Mouse (Mus musculus) right cerebral cortex, postnatal 10 days (tissue): ENCODE data around the gene Zfp963.

Experiments
- DNase-seq, 2 experiments: peaks; one replicate each; pipeline ENCODE4 v3.0.0; 2021; ENCODE audit warnings: low spot score in 2 of 2

Gene Zfp963

GRCm38 (mm10) chr8:69749544-69750454, at the start of gene Zfp963:
Gene Zfp963, minus strand, starts transcription at chr8:69749970.
- DNase-seq = peak; percentile 96

GRCm38 (mm10) chr8:69799261-69799660, 49.5 kb upstream of the Zfp963 start:
- peak; percentile 24 to 32 for DNase-seq

- peak; percentile 14 to 20 for DNase-seq
Measured at GRCm38 (mm10) chr8:69797661-69798060, 47.9 kb upstream of the Zfp963 start.

- DNase-seq = peak; percentile 12 to 22
Measured at GRCm38 (mm10) chr8:69796721-69797345, 47.1 kb upstream of the Zfp963 start.

- DNase-seq = peak; percentile 11 to 20
Measured at GRCm38 (mm10) chr8:69794901-69795300, 45.1 kb upstream of the Zfp963 start.

GRCm38 (mm10) chr8:69794096-69794495, 44.3 kb upstream of the Zfp963 start:
- DNase-seq = peak in 1 of 2 experiments; percentile 19

GRCm38 (mm10) chr8:69793666-69794065, 43.9 kb upstream of the Zfp963 start:
- peak; percentile 16 to 22 for DNase-seq

GRCm38 (mm10) chr8:69791415-69792068, 41.8 kb upstream of the Zfp963 start:
- DNase-seq = peak; percentile 53

GRCm38 (mm10) chr8:69790773-69791367, 41.1 kb upstream of the Zfp963 start, which contains the start of the genes Atp13a1 and Zfp866:
Gene Atp13a1, plus strand, starts transcription at chr8:69791163.
Gene Zfp866, minus strand, starts transcription at chr8:69791178.
- peak; percentile 93 for DNase-seq

GRCm38 (mm10) chr8:69790364-69790763, 40.6 kb upstream of the Zfp963 start:
- DNase-seq = peak in 1 of 2 experiments; percentile 20

- DNase-seq = peak in 1 of 2 experiments; percentile 17
Measured at GRCm38 (mm10) chr8:69789731-69790130, 40.0 kb upstream of the Zfp963 start.

GRCm38 (mm10) chr8:69789105-69789504, 39.3 kb upstream of the Zfp963 start:
- peak in 1 of 2 experiments; percentile 18 for DNase-seq

GRCm38 (mm10) chr8:69777111-69777510, 27.3 kb upstream of the Zfp963 start:
- DNase-seq = peak in 1 of 2 experiments; percentile 20

- DNase-seq = peak in 1 of 2 experiments; percentile 28
Measured at GRCm38 (mm10) chr8:69775149-69775534, 25.4 kb upstream of the Zfp963 start.

GRCm38 (mm10) chr8:69774503-69775148, 24.9 kb upstream of the Zfp963 start, which contains the start of gene Gm20422:
Gene Gm20422, minus strand, starts transcription at chr8:69774886.
- peak; percentile 95 to 97 for DNase-seq

GRCm38 (mm10) chr8:69772106-69772505, 22.3 kb upstream of the Zfp963 start:
- DNase-seq = peak in 1 of 2 experiments; percentile 17

GRCm38 (mm10) chr8:69771221-69771620, 21.5 kb upstream of the Zfp963 start:
- DNase-seq = peak in 1 of 2 experiments; percentile 12

- no peak for DNase-seq
Measured at GRCm38 (mm10) chr8:69761814-69762445, 12.2 kb upstream of the Zfp963 start.

- no peak for DNase-seq
Measured at GRCm38 (mm10) chr8:69758316-69758715, 8.5 kb upstream of the Zfp963 start.

- no peak for DNase-seq
Measured at GRCm38 (mm10) chr8:69752437-69752836, 2.7 kb upstream of the Zfp963 start.
